Mouse (Mus musculus): ENCODE measurements around the gene Elp4. TPM values are rescaled to one million over a fixed set of nuclear protein-coding genes. Genes with fewer than 3 reads are reported as not detected.

Elp4 gene
- total and polyA plus RNA-seq, 3 experiments, result 5.4 to 32.7 (median 27.7) TPM

Other genes starting within 250 kb of the Elp4 start
- 98.2 and 117 TPM in 2 replicates for gene Pax6, start 235.7 kb downstream of the Elp4 start, total RNA-seq (2014; fragmentation: Nextera tagmentation)
- gene Pax6, start 235.7 kb downstream of the Elp4 start, total RNA-seq (2017), result 67.3 and 71.0 TPM in 2 replicates
- gene Pax6, start 235.7 kb downstream of the Elp4 start, polyA plus RNA-seq (2012), result 36.4 and 37.9 TPM in 2 replicates
- gene Immp1l, start 74 bp upstream of the Elp4 start, total RNA-seq (2014; fragmentation: Nextera tagmentation), result 25.3 and 33.3 TPM in 2 replicates
- 99.3 and 116 TPM in 2 replicates for gene Immp1l, start 74 bp upstream of the Elp4 start, total RNA-seq (2017)
- 1.1 and 3.7 TPM in 2 replicates for gene Immp1l, start 74 bp upstream of the Elp4 start, polyA plus RNA-seq (2012)
- gene Dnajc24, start 99.0 kb upstream of the Elp4 start, total RNA-seq (2014; fragmentation: Nextera tagmentation), result 22.5 and 37.8 TPM in 2 replicates
- gene Dnajc24, start 99.0 kb upstream of the Elp4 start, total RNA-seq (2017), result 38.0 and 43.0 TPM in 2 replicates
- gene Dnajc24, start 99.0 kb upstream of the Elp4 start, polyA plus RNA-seq (2012), result 23.8 and 29.8 TPM in 2 replicates